Mouse (Mus musculus) kidney, adult 2 months (tissue): ENCODE data around the gene Xpo5. TPM values are rescaled to one million over a fixed set of nuclear protein-coding genes. Genes with fewer than 3 reads are reported as not detected.
A peak's percentile ranks its signal among the peaks of the same experiment; 100 is the strongest.

Experiments used
- DNase-seq: peaks from one replicate; pipeline ENCODE4 v3.0.0; 2021
- H3K27ac ChIP-seq: fragments of 200-500 bp; 2 replicates; pipeline ENCODE4 v1.5.1; 2012; ENCODE audit warnings: low read depth, low read length, control low read depth, inconsistent platforms; ENCODE audit not compliant: insufficient read depth
- H3K27me3 ChIP-seq: fragments of 200-500 bp; replicated peaks from 2 replicates; pipeline ENCODE4 v1.6.1; 2012; ENCODE audit warnings: mild to moderate bottlenecking, moderate library complexity, low read length, inconsistent platforms; ENCODE audit not compliant: control insufficient read depth, insufficient read depth
- H3K36me3 ChIP-seq: fragments of 200-500 bp; 2 replicates; pipeline ENCODE4 v1.6.1; 2012; ENCODE audit warnings: mild to moderate bottlenecking, moderate library complexity, low read length, inconsistent platforms; ENCODE audit not compliant: control insufficient read depth, insufficient read depth
- H3K4me1 ChIP-seq: fragments of 200-500 bp; 2 replicates; pipeline ENCODE4 v1.6.1; 2011; ENCODE audit warnings: low read length; ENCODE audit not compliant: control insufficient read depth, insufficient read depth
- H3K4me3 ChIP-seq: fragments of 200-500 bp; 2 replicates; pipeline ENCODE4 v1.5.1; 2011; ENCODE audit warnings: mild to moderate bottlenecking, low read depth, low read length, control low read depth; ENCODE audit not compliant: insufficient read depth
- CTCF ChIP-seq: fragments of 200-500 bp; conservative IDR thresholded peaks from 2 replicates; pipeline ENCODE4 v1.5.1; 2011; ENCODE audit warnings: low read depth, mild to moderate bottlenecking, control low read depth, low read length, moderate library complexity, mixed read lengths; ENCODE audit not compliant: insufficient read depth, insufficient read length
- POLR2A ChIP-seq: fragments of 200-500 bp; IDR thresholded peaks from one replicate; pipeline ENCODE4 v1.6.1; 2011; ENCODE audit warnings: low read depth, low read length, control low read depth
- WGBS: fragments of 180-500 bp; shearing (Covaris S2); methylation state at CpG from one replicate; pipeline ENCODE4 v1.1.7; 2018; 5-methylcytosine and 5-hydroxymethylcytosine counted together
- polyA plus RNA-seq: library from polyadenylated mRNA; depleted of rRNA; stranded (reverse); fragments of >200 nt; gene quantifications from 2 replicates; pipeline ENCODE4 v1.2.3, GENCODE M21; 2012; rRNA removed

Xpo5 gene
- polyA plus RNA-seq, 1 experiment, result 18.5 TPM

DNA sequence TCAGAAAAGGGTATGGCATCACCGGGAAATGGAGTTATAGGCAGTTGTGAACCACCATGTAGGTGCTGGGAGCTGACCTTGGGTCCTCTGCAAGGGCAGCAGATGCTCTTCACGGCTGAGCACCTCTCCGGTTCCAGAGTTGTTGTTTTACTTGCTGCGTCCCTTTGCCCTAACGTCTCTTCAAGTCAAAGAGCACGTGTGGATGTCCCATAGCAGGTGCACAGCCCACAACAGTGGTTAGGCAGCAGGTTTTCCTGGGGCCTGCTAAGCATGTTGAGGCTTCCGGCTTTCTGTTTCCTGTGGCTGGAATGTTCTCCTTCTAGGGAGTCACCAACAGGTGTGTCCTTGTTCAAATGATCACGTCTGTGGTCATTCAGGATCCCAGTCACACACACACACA is 81.3 kb downstream of the Xpo5 start:
- DNase-seq, result peak; percentile 79
- Histone ChIP-seq H3K4me1 (peaks cover 10% of the 10 kb centered on the region; the same call in 1 of the 2 replicates), H3K27me3 (no peaks in the 10 kb centered on the region), H3K4me3 (no peak overlapping the region), H3K27ac (peak overlapping the region; percentile 75; the same call in 1 of the 2 replicates), H3K36me3 (no peaks in the 10 kb centered on the region)
- TF ChIP-seq POLR2A, result no peak
- TF ChIP-seq CTCF, result no peak
- WGBS, result 62% methylated on average over 8 of the region's 8 CpGs

DNA sequence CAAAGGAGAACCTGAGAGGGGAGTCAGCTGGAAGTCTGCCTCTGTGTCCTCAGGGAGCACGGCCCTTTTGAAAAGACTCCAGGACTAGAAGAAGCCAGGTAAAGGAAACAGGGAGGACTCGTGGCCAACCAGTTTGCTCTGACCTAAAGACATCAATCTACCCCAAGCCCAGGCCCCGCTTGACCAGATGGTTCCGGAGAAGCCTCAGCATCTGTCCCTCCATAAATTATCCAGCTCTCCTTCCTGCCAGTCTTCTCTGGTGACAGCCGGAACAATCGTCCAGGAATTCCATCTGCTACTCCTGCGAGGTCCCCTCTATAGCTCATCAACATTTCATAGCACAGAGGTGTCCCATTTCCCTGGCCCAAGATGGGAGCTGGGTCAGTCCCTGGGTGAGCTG is 82.1 kb downstream of the Xpo5 start:
- no peaks in the 10 kb centered on the region for H3K27me3 ChIP-seq
- H3K4me1 ChIP-seq, result peaks cover 10% of the 10 kb centered on the region; the same call in 1 of the 2 replicates
- TF ChIP-seq CTCF, result no peak
- no peak for TF ChIP-seq POLR2A
- DNase-seq, result no peak
- no peak overlapping the region for H3K4me3 ChIP-seq
- H3K27ac ChIP-seq, result no peak overlapping the region
- 48% methylated on average over 7 of the region's 7 CpGs for WGBS
- no peaks in the 10 kb centered on the region for H3K36me3 ChIP-seq

DNA sequence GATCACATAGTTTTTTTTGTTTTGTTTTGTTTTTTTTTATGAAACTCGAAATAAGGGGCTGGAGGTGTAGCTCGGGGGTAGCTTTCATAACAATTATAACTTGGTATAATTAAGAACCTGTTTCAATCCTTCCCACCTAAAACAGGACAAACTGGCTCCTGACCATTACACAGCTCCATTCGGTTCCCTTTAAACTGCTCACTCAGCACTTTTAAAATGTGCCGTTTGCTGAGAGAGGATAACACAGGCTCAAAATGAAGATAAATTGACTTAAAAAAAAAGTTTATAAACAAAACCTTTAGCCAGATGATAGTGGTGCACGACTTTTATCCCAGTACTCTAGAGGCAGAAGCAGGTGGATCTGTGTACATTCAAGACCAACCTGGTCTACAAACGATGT is 82.8 kb downstream of the Xpo5 start:
- Histone ChIP-seq H3K4me3 (no peak overlapping the region), H3K27ac (no peak overlapping the region), H3K27me3 (no peaks in the 10 kb centered on the region), H3K36me3 (no peaks in the 10 kb centered on the region), H3K4me1 (peaks cover 10% of the 10 kb centered on the region; the same call in 1 of the 2 replicates)
- TF ChIP-seq CTCF, result no peak
- no peak for DNase-seq
- WGBS, result 66% methylated on average over 6 of the region's 6 CpGs

- Histone ChIP-seq H3K27me3 (no peaks in the 10 kb centered on the region), H3K4me1 (no peaks in the 10 kb centered on the region; the same call in 1 of the 2 replicates), H3K4me3 (no peak overlapping the region), H3K36me3 (no peaks in the 10 kb centered on the region), H3K27ac (no peak overlapping the region)
- 42% methylated on average over 11 of the region's 11 CpGs for WGBS
- DNase-seq, result peak; percentile 85
- no peak for TF ChIP-seq CTCF
- TF ChIP-seq POLR2A, result no peak
Measured at GRCm38 (mm10) chr17:46287678-46288095, 85.1 kb downstream of the Xpo5 start.

Other genes starting within 250 kb of the Xpo5 start
- gene Vegfa, start 170.4 kb upstream of the Xpo5 start, polyA plus RNA-seq, result 336 and 398 TPM in 2 replicates
- 94.6 and 120 TPM in 2 replicates for gene Mrps18a, start 91.8 kb upstream of the Xpo5 start, polyA plus RNA-seq
- gene Rsph9, start 58.6 kb upstream of the Xpo5 start, polyA plus RNA-seq, result 34.8 and 37.2 TPM in 2 replicates
- 17.3 and 19.2 TPM in 2 replicates for gene Mad2l1bp, start 49.2 kb upstream of the Xpo5 start, polyA plus RNA-seq
- gene Gtpbp2, start 41.8 kb upstream of the Xpo5 start, polyA plus RNA-seq, result 69.7 and 80.4 TPM in 2 replicates
- 3.8 and 4.0 TPM in 2 replicates for gene Polh, start 137 bp upstream of the Xpo5 start, polyA plus RNA-seq
- 63.0 and 70.7 TPM in 2 replicates for gene Polr1c, start 45.3 kb downstream of the Xpo5 start, polyA plus RNA-seq
- gene Yipf3, start 45.3 kb downstream of the Xpo5 start, polyA plus RNA-seq, result 246 and 292 TPM in 2 replicates
- gene Lrrc73, start 50.7 kb downstream of the Xpo5 start, polyA plus RNA-seq, result 1.1 and 1.4 TPM in 2 replicates
- gene Tjap1, start 80.2 kb downstream of the Xpo5 start, polyA plus RNA-seq, result 23.1 and 29.7 TPM in 2 replicates
- 0.61 and 1.1 TPM in 2 replicates for gene Dlk2, start 94.6 kb downstream of the Xpo5 start, polyA plus RNA-seq
- 16.8 and 27.8 TPM in 2 replicates for gene Abcc10, start 125.6 kb downstream of the Xpo5 start, polyA plus RNA-seq
- 11.8 and 14.3 TPM in 2 replicates for gene Zfp318, start 180.9 kb downstream of the Xpo5 start, polyA plus RNA-seq
- gene Crip3, start 226.1 kb downstream of the Xpo5 start, polyA plus RNA-seq, result 2.9 and 3.7 TPM in 2 replicates
- 164 and 283 TPM in 2 replicates for gene Slc22a7, start 235.7 kb downstream of the Xpo5 start, polyA plus RNA-seq